In genomic region chr4:86884945-86885344, GRCm38 (mm10) we compare ENCODE assay signal across 9 mouse cellular contexts. TPM values are rescaled to one million over a fixed set of nuclear protein-coding genes. Genes with fewer than 3 reads are reported as not detected.
DNase-seq lines count a peak whose midpoint lies in the region; ATAC-seq and TF ChIP-seq lines count a peak whose summit lies in the region.
"Had no signal": no experiment of that assay in that cellular context is flagged by ENCODE, and none has a peak within 500 bp of the region (broad histone marks: within the 10 kb centered on the region; RNA-seq: fewer than 3 reads in every experiment).

No protein-coding gene starts in this region.

- no peak overlapping the region for H3K27ac ChIP-seq in cerebellum, adult 2 months (ENCODE audit: insufficient read depth, low read length)
- no peak overlapping the region for H3K27ac ChIP-seq in neural tube, embryonic 15.5 days (replicated peaks)
- H3K27ac ChIP-seq: midbrain, embryonic 12.5 days had no signal

- no peaks in the 10 kb centered on the region for H3K9me3 ChIP-seq in neural tube, embryonic 15.5 days (replicated peaks)
- H3K9me3 ChIP-seq: midbrain, embryonic 12.5 days had no signal

- H3K4me3 ChIP-seq in cerebellum, adult 2 months (replicated peaks; ENCODE audit: insufficient read depth, low read depth, low read length): no peak overlapping the region
- no peak overlapping the region for H3K4me3 ChIP-seq in neural tube, embryonic 15.5 days (replicated peaks)
- H3K4me3 ChIP-seq: midbrain, embryonic 12.5 days had no signal

- H3K4me1 ChIP-seq in cerebellum, adult 2 months (ENCODE audit: control insufficient read depth, insufficient read depth, low read length): no peaks in the 10 kb centered on the region
- no peaks in the 10 kb centered on the region for H3K4me1 ChIP-seq in neural tube, embryonic 15.5 days
- H3K4me1 ChIP-seq: midbrain, embryonic 12.5 days had no signal

- H3K9ac ChIP-seq in neural tube, embryonic 15.5 days (replicated peaks): no peak overlapping the region
- H3K9ac ChIP-seq: midbrain, embryonic 12.5 days had no signal

- 0 out of 2 replicates have a peak, but pooled peaks cover 3% of the 10 kb centered on the region for H3K36me3 ChIP-seq in neural tube, embryonic 15.5 days
- H3K36me3 ChIP-seq in splenic B cell, adult 2 months (ENCODE audit: control insufficient read depth, insufficient read depth, low read length, poor library complexity, severe bottlenecking): no peaks in the 10 kb centered on the region
- H3K36me3 ChIP-seq: midbrain, embryonic 12.5 days had no signal

- TF ChIP-seq POLR2A in cerebellum, adult 2 months (IDR thresholded peaks at IDR 0.05; ENCODE audit: borderline replicate concordance, insufficient read depth, low read length): no peak

- H3K4me2 ChIP-seq in neural tube, embryonic 15.5 days: no peak overlapping the region
- H3K4me2 ChIP-seq: midbrain, embryonic 12.5 days had no signal

- peak; percentile 21; the same call in 1 of the 2 replicates for TF ChIP-seq CTCF in cerebellum, adult 2 months (IDR thresholded peaks at IDR 0.05; ENCODE audit: borderline replicate concordance, insufficient read depth, low read depth, low read length)

- H3K27me3 ChIP-seq in cerebellum, adult 2 months (ENCODE audit: control insufficient read depth, insufficient read depth, low read length): no peaks in the 10 kb centered on the region; the same call in 1 of the 2 replicates
- no peaks in the 10 kb centered on the region for H3K27me3 ChIP-seq in neural tube, embryonic 15.5 days (replicated peaks)
- no peaks in the 10 kb centered on the region for H3K27me3 ChIP-seq in splenic B cell, adult 2 months (ENCODE audit: control insufficient read depth, insufficient read depth, low read length, poor library complexity, severe bottlenecking)

- 48% methylated on average over 4 of the region's 4 CpGs for WGBS in cerebellum, adult 2 months
- WGBS in neural tube, embryonic 15.5 days: 43% methylated on average over 4 of the region's 4 CpGs

- no peak for DNase-seq in cerebellum, adult 2 months
- DNase-seq in cerebellum, postnatal 36 days: no peak
- peak; percentile 43 for DNase-seq in neural tube, embryonic 10.5 days (ENCODE audit: extremely low spot score, low spot score)
- peak; percentile 50 to 61 for DNase-seq in lung, adult 18-20 months
- peak; percentile 61 for DNase-seq in splenic B cell, adult 2 months (ENCODE audit: low read depth, low spot score)
- no peak for DNase-seq in urinary bladder, postnatal 4 days (ENCODE audit: low spot score in 2 of 2)

- ATAC-seq in neural tube, embryonic 15.5 days (ENCODE audit: low FRiP score): no peak
- ATAC-seq in granulocyte monocyte progenitor cell, adult 5-6 weeks (replicated peaks; ENCODE audit: poor library complexity, severe bottlenecking): peak; percentile 61

RNA-seq across cellular contexts. Expression of gene Acer2, which starts 10.7 kb away (rescaled TPM):
- polyA plus RNA-seq in cerebellum, adult 2 months (2012; rRNA removed): 6.2 and 6.7 TPM in 2 replicates
- 18.1 and 18.7 TPM in 2 replicates for polyA plus RNA-seq in neural tube, embryonic 15.5 days (2015; fragmentation: Nextera tagmentation; extraction: Ambion mirVana)
- total RNA-seq in granulocyte monocyte progenitor cell, adult 5-6 weeks (2014; fragmentation: Nextera tagmentation): 1.5 and 3.4 TPM in 2 replicates
- total RNA-seq in granulocyte monocyte progenitor cell, adult 5-6 weeks (2017): 1.2 and 1.7 TPM in 2 replicates

RNA-seq across cellular contexts. Expression of gene Rps6, which starts 27.7 kb away (rescaled TPM):
- polyA plus RNA-seq in cerebellum, adult 2 months (2012; rRNA removed): 691 and 755 TPM in 2 replicates
- 338 and 471 TPM in 2 replicates for polyA plus RNA-seq in neural tube, embryonic 15.5 days (2015; fragmentation: Nextera tagmentation; extraction: Ambion mirVana)
- total RNA-seq in granulocyte monocyte progenitor cell, adult 5-6 weeks (2014; fragmentation: Nextera tagmentation): 3,886 and 3,908 TPM in 2 replicates
- 1,184 and 1,551 TPM in 2 replicates for total RNA-seq in granulocyte monocyte progenitor cell, adult 5-6 weeks (2017)

Comparison
In these comparisons a context has a peak if more than half of its experiments do, and no peak if none do; other contexts are left out.
1. DNase-seq: peak in neural tube, embryonic 10.5 days (single experiment), lung, adult 18-20 months (2 of 2) and splenic B cell, adult 2 months (single experiment); none in cerebellum, adult 2 months (0 of 2), cerebellum, postnatal 36 days (0 of 2) and urinary bladder, postnatal 4 days (0 of 2).